Mouse (Mus musculus) adipose tissue, adult 10 weeks (tissue): ENCODE measurements around the gene Yap1. TPM values are rescaled to one million over a fixed set of nuclear protein-coding genes. Genes with fewer than 3 reads are reported as not detected.

Source experiments
- polyA plus RNA-seq: library from polyadenylated mRNA; stranded (reverse); fragments of 350-450 nt; fragmentation: Illumina TruSeq; extraction: RNeasy Lipid Tissue Mini Kit (QIAGEN cat#74804); gene quantifications from one replicate; pipeline ENCODE4 v1.2.3, GENCODE M21; 2014; ENCODE audit warnings: low read depth, low replicate concordance

Yap1 gene
- 59.1 TPM for polyA plus RNA-seq

GRCm38 (mm10) chr9:8004370-8004991 is at the start of gene Yap1:
Yap1 (minus strand) TSS chr9:8004596.

GRCm38 (mm10) chr9:8042338-8043043 is 38.1 kb upstream of the Yap1 start, which contains the start of gene Cfap300:
Cfap300 (minus strand) TSS chr9:8042823.

Other genes with a start within 250 kb of the Yap1 start
- 102 TPM for gene Tmem123, start 240.6 kb downstream of the Yap1 start, polyA plus RNA-seq
- 45.5 TPM for gene Birc2, start 167.5 kb downstream of the Yap1 start, polyA plus RNA-seq
- 32.0 TPM for gene Birc3, start 131.4 kb downstream of the Yap1 start, polyA plus RNA-seq
- 6.8 TPM for gene Cfap300, start 38.2 kb upstream of the Yap1 start, polyA plus RNA-seq
- gene Cep126, start 129.7 kb upstream of the Yap1 start, polyA plus RNA-seq: 11.6 TPM